Mouse (Mus musculus) CH12.LX (cell line): Measurements from ENCODE around the gene Gm4969. TPM values are rescaled to one million over a fixed set of nuclear protein-coding genes. Genes with fewer than 3 reads are reported as not detected.

Experiments used
- DNase-seq: peaks from one replicate; pipeline ENCODE4 v3.0.0-alpha.2; 2013; ENCODE audit errors: extremely low read depth
- H3K27ac ChIP-seq: 2 replicates; pipeline ENCODE4 v1.5.1; 2012; ENCODE audit warnings: low read depth, mild to moderate bottlenecking, control low read depth, moderate library complexity; ENCODE audit not compliant: insufficient read depth
- H3K27me3 ChIP-seq: replicated peaks from 2 replicates; pipeline ENCODE3; 2012; ENCODE audit warnings: inconsistent platforms
- H3K36me3 ChIP-seq, 2 experiments: replicated peaks in 1 of 2; 2 replicates each; pipeline versions ENCODE3 to v1.6.1; 2012; ENCODE audit warnings: inconsistent platforms in 1 of 2, low read length in 1 of 2, mild to moderate bottlenecking in 1 of 2, mixed read lengths in 1 of 2, moderate library complexity in 1 of 2; ENCODE audit not compliant: control insufficient read depth in 1 of 2, insufficient read depth in 1 of 2
- H3K4me1 ChIP-seq, 2 experiments: 2 replicates each; pipeline ENCODE4 v1.6.1; 2012; ENCODE audit warnings: inconsistent platforms in 1 of 2, moderate library complexity in 1 of 2; ENCODE audit not compliant: insufficient read depth in 2 of 2, control insufficient read depth in 1 of 2
- H3K4me2 ChIP-seq: 2 replicates; pipeline ENCODE4 v1.6.1; 2012; ENCODE audit warnings: low read depth, mild to moderate bottlenecking, control low read depth; ENCODE audit not compliant: poor library complexity, insufficient read depth, severe bottlenecking
- H3K4me3 ChIP-seq, 3 experiments: fragments of 150-350 bp in 1 of 3; sonication (generic) in 1 of 3; replicated peaks in 1 of 3; 2 replicates each; pipeline versions ENCODE3 to v1.5.1; 2011 to 2012; ENCODE audit warnings: low read depth in 2 of 3, low read length in 2 of 3, mild to moderate bottlenecking in 2 of 3, moderate library complexity in 2 of 3, control low read depth in 1 of 3, improper control_type of control experiment in 1 of 3, inconsistent platforms in 1 of 3, mixed read lengths in 1 of 3; ENCODE audit not compliant: poor library complexity in 1 of 3
- H3K79me2 ChIP-seq: replicated peaks from 2 replicates; pipeline ENCODE4 v1.6.1; 2012; ENCODE audit warnings: mild to moderate bottlenecking, moderate library complexity; ENCODE audit not compliant: control insufficient read depth, poor library complexity, insufficient read depth, severe bottlenecking; ENCODE audit errors: extremely low read depth
- H3K9ac ChIP-seq: 2 replicates; pipeline ENCODE4 v1.6.1; 2012; ENCODE audit warnings: low read depth, mild to moderate bottlenecking, control low read depth, moderate library complexity; ENCODE audit not compliant: insufficient read depth
- H3K9me3 ChIP-seq: replicated peaks from 2 replicates; pipeline ENCODE3; 2012; ENCODE audit warnings: low read length, inconsistent platforms, mixed read lengths
- BHLHE40 ChIP-seq: IDR thresholded peaks from 2 replicates; pipeline ENCODE4 v1.6.1; 2011; ENCODE audit warnings: mild to moderate bottlenecking, low read depth, low read length, improper control_type of control experiment
- CTCF ChIP-seq, 2 experiments: IDR thresholded peaks in 1 of 2; conservative IDR thresholded peaks in 1 of 2; 2 replicates each; pipeline ENCODE4 v1.5.1; 2011 to 2012; ENCODE audit warnings: low read depth in 2 of 2, low read length in 2 of 2, improper control_type of control experiment in 1 of 2, inconsistent platforms in 1 of 2, mild to moderate bottlenecking in 1 of 2, moderate library complexity in 1 of 2
- EP300 ChIP-seq: IDR thresholded peaks from 2 replicates; pipeline ENCODE4 v1.6.1; 2011; ENCODE audit warnings: low read length, improper control_type of control experiment
- GABPA ChIP-seq: IDR thresholded peaks from 2 replicates; pipeline ENCODE4 v1.6.1; 2012; ENCODE audit warnings: low read depth, low read length, improper control_type of control experiment, inconsistent platforms; ENCODE audit not compliant: insufficient replicate concordance
- IRF4 ChIP-seq: IDR thresholded peaks from 2 replicates; pipeline ENCODE4 v1.6.1; 2014; ENCODE audit warnings: low read depth, mild to moderate bottlenecking, inconsistent platforms, low read length, improper control_type of control experiment
- JUN ChIP-seq: IDR thresholded peaks from 2 replicates; pipeline ENCODE4 v1.6.1; 2011; ENCODE audit warnings: low read depth, mild to moderate bottlenecking, low read length, improper control_type of control experiment, moderate library complexity; ENCODE audit not compliant: insufficient read depth
- KAT2A ChIP-seq: IDR thresholded peaks from 2 replicates; pipeline ENCODE4 v1.6.1; 2012; ENCODE audit warnings: low read length, improper control_type of control experiment, inconsistent platforms; ENCODE audit not compliant: insufficient replicate concordance
- MAFK ChIP-seq: IDR thresholded peaks from 2 replicates; pipeline ENCODE4 v1.6.1; 2011; ENCODE audit warnings: low read length, improper control_type of control experiment; ENCODE audit not compliant: insufficient replicate concordance
- MEF2A ChIP-seq: IDR thresholded peaks from 2 replicates; pipeline ENCODE4 v1.6.1; 2014; ENCODE audit warnings: low read depth, mild to moderate bottlenecking, inconsistent platforms, low read length, improper control_type of control experiment, borderline replicate concordance
- MYC ChIP-seq: IDR thresholded peaks from 2 replicates; pipeline ENCODE4 v1.6.1; 2011; ENCODE audit warnings: low read depth, mild to moderate bottlenecking, improper control_type of control experiment, low read length
- NRF1 ChIP-seq: IDR thresholded peaks from 2 replicates; pipeline ENCODE4 v1.6.1; 2014; ENCODE audit warnings: low read depth, mild to moderate bottlenecking, inconsistent platforms, low read length, improper control_type of control experiment, moderate library complexity
- POLR2A ChIP-seq: IDR thresholded peaks from 2 replicates; pipeline ENCODE4 v1.6.1; 2011; ENCODE audit warnings: low read depth, mild to moderate bottlenecking, improper control_type of control experiment, low read length
- SMC3 ChIP-seq: IDR thresholded peaks from 2 replicates; pipeline ENCODE4 v1.6.1; 2011; ENCODE audit warnings: low read depth, low read length, improper control_type of control experiment
- TCF12 ChIP-seq: IDR thresholded peaks from 2 replicates; pipeline ENCODE4 v1.6.1; 2014; ENCODE audit warnings: low read depth, mild to moderate bottlenecking, inconsistent platforms, low read length, improper control_type of control experiment
- UBTF ChIP-seq: IDR thresholded peaks from 2 replicates; pipeline ENCODE4 v1.6.1; 2012; ENCODE audit warnings: low read depth, mild to moderate bottlenecking, inconsistent platforms, low read length, improper control_type of control experiment, moderate library complexity
- USF1 ChIP-seq: IDR thresholded peaks from 2 replicates; pipeline ENCODE4 v1.6.1; 2014; ENCODE audit warnings: low read depth, mild to moderate bottlenecking, inconsistent platforms, low read length, improper control_type of control experiment
- USF2 ChIP-seq: conservative IDR thresholded peaks from 2 replicates; pipeline ENCODE4 v1.6.1; 2011; ENCODE audit warnings: low read depth, low read length, improper control_type of control experiment
- ZC3H11A ChIP-seq: IDR thresholded peaks from 2 replicates; pipeline ENCODE4 v1.6.1; 2012; ENCODE audit warnings: low read depth, mild to moderate bottlenecking, inconsistent platforms, low read length, improper control_type of control experiment
- ZKSCAN1 ChIP-seq: IDR thresholded peaks from 2 replicates; pipeline ENCODE4 v1.6.1; 2012; ENCODE audit warnings: low read depth, inconsistent platforms, low read length, improper control_type of control experiment, borderline replicate concordance
- ZNF384 ChIP-seq: IDR thresholded peaks from 2 replicates; pipeline ENCODE4 v1.6.1; 2012; ENCODE audit warnings: low read depth, low read length, improper control_type of control experiment, inconsistent platforms
- dilution Hi-C: fragments of 300-500 bp; cut with MboI; formaldehyde crosslinking; loops from 2 replicates; pipeline ENCODE4 v1.14.3; 2020; ENCODE audit warnings: low sequenced_read_pairs; ENCODE audit not compliant: extremely low pct_unique_long_range_greater_than_20kb, extremely low pct_ligation_motif_present
- in situ Hi-C: fragments of 300-500 bp; cut with MboI; formaldehyde crosslinking; loops from 3 replicates; pipeline ENCODE4 v1.14.3; 2019; ENCODE audit warnings: low sequenced_read_pairs, low pct_ligation_motif_present, low pct_unique_long_range_greater_than_20kb, mixed read lengths
- polyA plus RNA-seq: library from polyadenylated mRNA; unstranded; fragments of >175 nt; gene quantifications from 2 replicates; pipeline ENCODE4 v1.2.1, GENCODE M21; 2012; ENCODE audit warnings: low read depth; ENCODE audit not compliant: insufficient read length
- total RNA-seq, 2 experiments: library from RNA; depleted of rRNA; stranded (reverse); fragments of 300-350 nt in 1 of 2; fragments of >200 nt in 1 of 2; gene quantifications; 2 replicates each; pipeline ENCODE4 v1.2.3; 2012 to 2014

Gm4969 gene
- total and polyA plus RNA-seq, 3 experiments = not detected

DNA sequence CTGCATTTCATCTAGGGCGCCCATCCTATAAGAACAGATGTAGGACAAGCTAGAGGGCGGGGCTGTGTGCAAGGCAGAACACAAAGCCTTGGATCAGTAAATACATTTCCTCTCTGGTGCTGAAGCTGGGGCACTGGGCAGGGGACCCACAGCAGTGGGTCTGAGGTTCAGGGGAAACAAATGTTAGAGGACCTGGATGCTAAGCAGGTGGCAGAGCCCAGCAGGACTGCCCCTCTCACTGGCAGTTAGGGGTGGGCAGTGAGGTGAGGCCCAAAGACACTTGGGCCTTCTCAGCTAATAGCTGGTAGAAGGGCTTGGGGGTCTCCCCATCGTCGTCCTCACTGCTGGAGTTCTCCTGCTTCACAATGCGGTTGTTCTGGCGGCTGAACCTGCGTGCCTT, 19.4 kb downstream of the Gm4969 start:
- no peak overlapping the region for H3K9ac ChIP-seq
- H3K9me3 ChIP-seq = no peaks in the 10 kb centered on the region
- dilution Hi-C loops = no loop called here
- H3K27ac ChIP-seq = no peak overlapping the region
- in situ Hi-C loops = no loop called here
- no peaks in the 10 kb centered on the region for H3K79me2 ChIP-seq
- H3K4me2 ChIP-seq = no peak overlapping the region
- no peak overlapping the region for H3K4me3 ChIP-seq
- TF ChIP-seq EP300 (no peak), USF1 (no peak), SMC3 (no peak), NRF1 (no peak), ZNF384 (no peak), JUN (no peak), CTCF (conservative IDR thresholded peaks at IDR 0.05 in 1 of 2, IDR thresholded peaks at IDR 0.05 in 1 of 2; ENCODE audit: low read depth in 2 of 2, low read length in 2 of 2) (no peak), ZKSCAN1 (no peak), KAT2A (no peak), MAFK (no peak), MEF2A (no peak), TCF12 (no peak)
- peaks cover 3 to 17% of the 10 kb centered on the region in 2 experiments; a peak in 3 of 4 replicates for H3K4me1 ChIP-seq
- DNase-seq = no peak
- H3K36me3 ChIP-seq = no peaks in the 10 kb centered on the region
- peaks cover 90% of the 10 kb centered on the region for H3K27me3 ChIP-seq

DNA sequence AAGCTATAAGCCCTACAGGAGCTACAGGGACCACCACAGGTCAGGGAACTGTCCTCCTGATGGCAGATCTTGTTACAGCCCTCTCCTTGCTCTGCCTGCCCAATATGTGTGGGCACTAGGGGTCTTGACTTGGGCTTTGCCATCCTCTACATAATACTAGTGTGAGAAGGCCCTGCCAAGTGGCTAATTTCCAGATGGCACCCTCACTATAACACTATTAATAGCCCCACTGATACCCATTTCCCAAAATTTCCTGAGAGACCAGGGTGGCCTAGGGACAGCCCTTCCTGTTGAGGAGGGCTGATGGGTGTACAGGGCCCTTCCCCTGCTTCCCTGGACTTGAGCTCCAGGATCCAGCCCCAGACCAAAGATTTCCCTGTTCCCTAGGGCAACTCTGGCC, 20.3 kb downstream of the Gm4969 start:
- Histone ChIP-seq H3K79me2 (no peaks in the 10 kb centered on the region), H3K4me1 (peaks cover 3 to 21% of the 10 kb centered on the region in 2 experiments; a peak in 3 of 4 replicates), H3K27me3 (peaks cover 81% of the 10 kb centered on the region), H3K4me3 (no peak overlapping the region), H3K9ac (no peak overlapping the region), H3K4me2 (no peak overlapping the region), H3K9me3 (no peaks in the 10 kb centered on the region), H3K36me3 (no peaks in the 10 kb centered on the region), H3K27ac (no peak overlapping the region)
- dilution Hi-C loops (no loop called here), in situ Hi-C loops (no loop called here)
- TF ChIP-seq MYC (no peak), ZC3H11A (no peak), BHLHE40 (no peak), USF1 (no peak), IRF4 (no peak), UBTF (no peak), GABPA (no peak), POLR2A (no peak), USF2 (no peak), NRF1 (no peak)
- no peak for DNase-seq
